Mouse (Mus musculus) myocyte (in vitro differentiated cells): ENCODE measurements around the gene Ctdsp2.

Experiments
- CEBPB ChIP-seq: IDR thresholded peaks from 2 replicates; pipeline ENCODE4 v1.6.1; 2011; ENCODE audit warnings: mild to moderate bottlenecking, moderate library complexity; ENCODE audit not compliant: poor library complexity, insufficient read depth, severe bottlenecking
- E2F4 ChIP-seq: IDR thresholded peaks from one replicate; pipeline ENCODE4 v1.6.1; 2011; ENCODE audit warnings: mild to moderate bottlenecking, control low read depth, moderate library complexity; ENCODE audit not compliant: insufficient read depth
- MAX ChIP-seq: IDR thresholded peaks from one replicate; pipeline ENCODE4 v1.6.1; 2011; ENCODE audit warnings: low read depth, mild to moderate bottlenecking, control low read depth
- POLR2A ChIP-seq: IDR thresholded peaks from one replicate; pipeline ENCODE4 v1.6.1; 2011; ENCODE audit warnings: low read depth, mild to moderate bottlenecking, control low read depth, moderate library complexity; ENCODE audit not compliant: insufficient read length
- SRF ChIP-seq: IDR thresholded peaks from one replicate; pipeline ENCODE4 v1.6.1; 2011; ENCODE audit warnings: low read depth; ENCODE audit not compliant: control insufficient read depth, insufficient read length
- TCF12 ChIP-seq: IDR thresholded peaks from one replicate; pipeline ENCODE4 v1.6.1; 2011; ENCODE audit warnings: mild to moderate bottlenecking, control low read depth; ENCODE audit not compliant: poor library complexity, insufficient read depth, severe bottlenecking
- USF1 ChIP-seq: IDR thresholded peaks from one replicate; pipeline ENCODE4 v1.6.1; 2011; ENCODE audit warnings: low read depth, mild to moderate bottlenecking, control low read depth, moderate library complexity

GRCm38 (mm10) chr10:126980221-126980932, 1.9 kb downstream of the Ctdsp2 start:
- TF ChIP-seq POLR2A (no peak), E2F4 (no peak), MAX (no peak), CEBPB (no peak), TCF12 (no peak), USF1 (no peak), SRF (no peak)
